Mouse (Mus musculus) megakaryocyte, embryonic 14.5 days (primary cell): ENCODE data around the gene Olfr92. TPM values are rescaled to one million over a fixed set of nuclear protein-coding genes. Genes with fewer than 3 reads are reported as not detected.

Experiments used
- H3K27me3 ChIP-seq: replicated peaks from 2 replicates; pipeline ENCODE3; 2012; ENCODE audit warnings: inconsistent platforms
- H3K36me3 ChIP-seq: replicated peaks from 2 replicates; pipeline ENCODE3; 2012; ENCODE audit warnings: low read length, inconsistent platforms, mixed read lengths
- H3K4me1 ChIP-seq: 2 replicates; pipeline ENCODE4 v1.6.1; 2012; ENCODE audit warnings: inconsistent platforms
- H3K4me3 ChIP-seq: replicated peaks from 2 replicates; pipeline ENCODE3; 2012; ENCODE audit warnings: moderate library complexity, mild to moderate bottlenecking, inconsistent platforms
- H3K9me3 ChIP-seq: 2 replicates; pipeline ENCODE4 v1.6.1; 2012; ENCODE audit warnings: inconsistent platforms
- FLI1 ChIP-seq: IDR thresholded peaks from 2 replicates; pipeline ENCODE4 v1.6.1; 2012; ENCODE audit warnings: low read length, inconsistent platforms, mixed read lengths
- GATA1 ChIP-seq: IDR thresholded peaks from 3 replicates; pipeline ENCODE4 v1.6.1; 2012; ENCODE audit warnings: mixed read lengths, low read length, inconsistent platforms, borderline replicate concordance
- polyA plus RNA-seq: library from polyadenylated mRNA; stranded (reverse); fragments of >175 nt; gene quantifications from 2 replicates; pipeline ENCODE4 v1.2.3, GENCODE M21; 2012; ENCODE audit warnings: low replicate concordance; ENCODE audit not compliant: insufficient read depth

Olfr92 gene
- polyA plus RNA-seq, 1 experiment = not detected

- Histone ChIP-seq H3K27me3 (no peaks in the 10 kb centered on the region), H3K4me3 (no peak overlapping the region), H3K9me3 (no peaks in the 10 kb centered on the region), H3K36me3 (peaks cover 66% of the 10 kb centered on the region), H3K4me1 (peaks cover 5% of the 10 kb centered on the region; the same call in 1 of the 2 replicates)
- TF ChIP-seq GATA1 (no peak), FLI1 (no peak)
Measured at GRCm38 (mm10) chr17:37063686-37064495, 56.0 kb downstream of the Olfr92 start.

- TF ChIP-seq FLI1 (no peak), GATA1 (no peak)
- Histone ChIP-seq H3K36me3 (peaks cover 68% of the 10 kb centered on the region), H3K9me3 (no peaks in the 10 kb centered on the region), H3K4me3 (no peak overlapping the region), H3K27me3 (no peaks in the 10 kb centered on the region), H3K4me1 (peaks cover 5% of the 10 kb centered on the region; the same call in 1 of the 2 replicates)
Measured at GRCm38 (mm10) chr17:37063063-37063462, 56.8 kb downstream of the Olfr92 start.

GRCm38 (mm10) chr17:37062101-37062641 lies 57.7 kb downstream of the Olfr92 start:
- Histone ChIP-seq H3K36me3 (peaks cover 66% of the 10 kb centered on the region), H3K27me3 (no peaks in the 10 kb centered on the region), H3K4me3 (no peak overlapping the region), H3K4me1 (peaks cover 4% of the 10 kb centered on the region; the same call in 1 of the 2 replicates), H3K9me3 (no peaks in the 10 kb centered on the region)
- TF ChIP-seq FLI1 = no peak

- no peaks in the 10 kb centered on the region for H3K9me3 ChIP-seq
- no peak overlapping the region for H3K4me3 ChIP-seq
- H3K27me3 ChIP-seq = no peaks in the 10 kb centered on the region
- H3K36me3 ChIP-seq = peaks cover 67% of the 10 kb centered on the region
- TF ChIP-seq FLI1 (no peak), GATA1 (no peak)
- H3K4me1 ChIP-seq = no peaks in the 10 kb centered on the region
Measured at GRCm38 (mm10) chr17:37061435-37061834, 58.5 kb downstream of the Olfr92 start.

Other genes with a start within 250 kb of the Olfr92 start
- gene Trim40, start 230.0 kb downstream of the Olfr92 start, polyA plus RNA-seq = not detected in 2 replicates
- gene Trim31, start 222.0 kb downstream of the Olfr92 start, polyA plus RNA-seq = not detected in 2 replicates
- not detected in 2 replicates for gene Rnf39, start 177.2 kb downstream of the Olfr92 start, polyA plus RNA-seq
- gene Ppp1r11, start 168.3 kb downstream of the Olfr92 start, polyA plus RNA-seq = 504 and 1,093 TPM in 2 replicates
- gene Znrd1, start 161.5 kb downstream of the Olfr92 start, polyA plus RNA-seq = 2.1 and 2.6 TPM in 2 replicates
- 0.85 TPM in 1 of 2 replicates, not detected in the other for gene Znrd1as, start 161.5 kb downstream of the Olfr92 start, polyA plus RNA-seq
- not detected in 2 replicates for gene 2410137M14Rik, start 138.9 kb downstream of the Olfr92 start, polyA plus RNA-seq
- gene H2-M5, start 130.6 kb downstream of the Olfr92 start, polyA plus RNA-seq = not detected in 2 replicates
- gene Zfp57, start 118.9 kb downstream of the Olfr92 start, polyA plus RNA-seq = 3.5 TPM in 1 of 2 replicates, not detected in the other
- gene Mog, start 96.7 kb downstream of the Olfr92 start, polyA plus RNA-seq = not detected in 2 replicates
- 1.6 and 1.7 TPM in 2 replicates for gene Gabbr1, start 74.1 kb downstream of the Olfr92 start, polyA plus RNA-seq
- not detected in 2 replicates for gene Olfr90, start 31.6 kb downstream of the Olfr92 start, polyA plus RNA-seq
- gene Olfr91, start 21.8 kb downstream of the Olfr92 start, polyA plus RNA-seq = not detected in 2 replicates
- not detected in 2 replicates for gene Olfr93, start 41.4 kb upstream of the Olfr92 start, polyA plus RNA-seq
- gene Ubd, start 73.8 kb upstream of the Olfr92 start, polyA plus RNA-seq = not detected in 2 replicates
- gene Olfr94, start 80.9 kb upstream of the Olfr92 start, polyA plus RNA-seq = not detected in 2 replicates
- gene Olfr95, start 93.0 kb upstream of the Olfr92 start, polyA plus RNA-seq = not detected in 2 replicates
- gene Olfr96, start 100.1 kb upstream of the Olfr92 start, polyA plus RNA-seq = not detected in 2 replicates
- gene Olfr97, start 117.2 kb upstream of the Olfr92 start, polyA plus RNA-seq = not detected in 2 replicates
- not detected in 2 replicates for gene Olfr98, start 143.7 kb upstream of the Olfr92 start, polyA plus RNA-seq
- gene H2-M3, start 150.1 kb upstream of the Olfr92 start, polyA plus RNA-seq = 0.82 TPM in 1 of 2 replicates, not detected in the other
- gene Olfr99, start 163.4 kb upstream of the Olfr92 start, polyA plus RNA-seq = not detected in 2 replicates
- gene Olfr101, start 184.2 kb upstream of the Olfr92 start, polyA plus RNA-seq = not detected in 2 replicates
- not detected in 2 replicates for gene Olfr102, start 197.0 kb upstream of the Olfr92 start, polyA plus RNA-seq
- not detected in 2 replicates for gene Olfr103, start 219.6 kb upstream of the Olfr92 start, polyA plus RNA-seq
- gene Olfr104-ps, start 239.5 kb upstream of the Olfr92 start, polyA plus RNA-seq = 0.86 TPM in 1 of 2 replicates, not detected in the other